Mouse (Mus musculus): Measurements from ENCODE around the gene Cysrt1.

Cysrt1 gene

GRCm38 (mm10) chr2:25234551-25235220, 7.6 kb downstream of the Cysrt1 start:
- no peak for DNase-seq (ENCODE audit: low spot score)

- no peak for DNase-seq (ENCODE audit: low spot score)
Observed at GRCm38 (mm10) chr2:25234050-25234449, 8.2 kb downstream of the Cysrt1 start, which contains the start of gene Slc34a3. Gene Slc34a3, minus strand, starts transcription at chr2:25234364.

DNA sequence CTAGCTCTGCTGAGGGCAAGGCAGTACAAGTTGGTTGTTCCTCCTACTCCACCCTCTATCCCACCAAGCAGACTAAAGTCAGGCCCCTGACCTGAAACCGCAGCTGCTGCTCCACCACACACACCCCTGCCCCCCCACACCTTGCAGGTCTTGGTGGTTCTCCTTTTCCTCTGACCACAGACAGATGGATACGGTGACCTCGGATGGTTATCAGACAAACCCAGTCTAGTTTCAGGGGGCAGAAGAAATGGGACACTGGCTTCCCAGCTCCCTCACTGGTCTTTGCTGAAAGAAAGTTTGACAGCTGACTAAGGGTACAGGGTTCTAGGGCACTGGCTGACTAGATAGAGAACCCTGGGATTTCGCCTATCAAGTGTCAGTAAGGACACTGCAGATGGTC, 8.8 kb downstream of the Cysrt1 start:
- DNase-seq (ENCODE audit: low spot score) = no peak

DNA sequence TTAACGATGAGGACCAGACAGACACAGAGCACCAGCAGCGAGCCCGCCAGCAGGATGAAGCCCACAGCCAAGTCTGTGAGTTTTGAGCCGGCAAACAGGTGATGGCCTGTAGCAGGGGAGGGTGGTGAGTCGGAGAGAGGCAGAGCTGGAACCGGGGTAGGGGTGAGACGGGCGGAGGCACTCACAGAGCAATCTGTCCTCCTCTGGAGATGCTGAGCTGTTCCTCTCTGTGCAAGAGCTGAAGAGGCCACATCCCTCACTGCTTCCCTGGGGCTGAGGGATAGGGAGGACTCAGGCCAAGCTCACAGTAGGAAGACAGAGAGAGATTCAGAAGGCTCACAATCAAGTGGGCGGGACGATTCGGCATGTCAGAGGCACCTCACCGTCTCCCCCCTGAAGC, 11.2 kb downstream of the Cysrt1 start:
- DNase-seq (ENCODE audit: low spot score) = no peak

DNA sequence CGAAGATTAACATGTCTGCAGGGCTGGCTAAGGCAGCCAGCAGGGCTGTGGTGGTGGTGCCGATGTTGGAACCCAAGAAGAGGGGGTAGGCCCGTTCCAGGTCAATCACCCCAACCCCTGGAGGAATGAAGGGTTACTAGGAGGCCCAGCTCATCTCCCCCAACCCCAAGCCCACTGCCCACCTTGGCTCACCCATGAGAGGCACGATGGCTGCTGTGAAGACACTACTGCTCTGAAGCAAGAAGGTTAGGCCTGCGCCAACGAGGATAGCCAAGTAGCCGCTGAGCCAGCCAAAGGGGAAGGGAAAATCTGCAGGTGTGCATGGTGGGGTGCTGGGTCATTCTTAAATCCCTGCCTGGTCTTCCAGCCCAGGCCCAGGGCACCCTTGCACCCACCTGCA, 11.7 kb downstream of the Cysrt1 start:
- no peak for DNase-seq (ENCODE audit: low spot score)

- no peak for DNase-seq (ENCODE audit: low spot score)
Observed at GRCm38 (mm10) chr2:25229582-25229981, 12.7 kb downstream of the Cysrt1 start.

GRCm38 (mm10) chr2:25228995-25229530, 13.2 kb downstream of the Cysrt1 start:
- no peak for DNase-seq (ENCODE audit: low spot score)

- DNase-seq (ENCODE audit: low spot score) = peak; percentile 89
Observed at GRCm38 (mm10) chr2:25228431-25228889, 13.8 kb downstream of the Cysrt1 start.

DNA sequence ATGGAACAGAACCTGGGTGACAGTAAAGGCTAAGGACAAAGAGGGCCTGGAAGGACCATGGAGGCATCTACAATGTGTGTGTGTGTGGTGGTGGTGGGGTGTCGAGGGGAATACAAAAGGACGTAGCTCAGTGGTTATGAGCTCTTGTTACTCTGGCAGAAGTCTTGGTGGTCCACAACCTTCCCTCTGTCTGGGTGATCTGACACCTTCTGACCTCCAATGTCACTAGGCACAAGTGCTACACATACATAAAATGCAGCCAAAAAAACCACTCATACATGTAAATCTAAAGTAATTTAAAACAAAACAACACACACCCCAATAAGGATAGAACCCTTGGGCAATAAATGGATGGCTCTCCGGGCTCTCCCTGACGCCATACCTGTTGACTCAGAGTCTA, 14.8 kb downstream of the Cysrt1 start:
- no peak for DNase-seq (ENCODE audit: low spot score)

GRCm38 (mm10) chr2:25226864-25227263, 15.4 kb downstream of the Cysrt1 start:
- DNase-seq (ENCODE audit: low spot score) = no peak

DNA sequence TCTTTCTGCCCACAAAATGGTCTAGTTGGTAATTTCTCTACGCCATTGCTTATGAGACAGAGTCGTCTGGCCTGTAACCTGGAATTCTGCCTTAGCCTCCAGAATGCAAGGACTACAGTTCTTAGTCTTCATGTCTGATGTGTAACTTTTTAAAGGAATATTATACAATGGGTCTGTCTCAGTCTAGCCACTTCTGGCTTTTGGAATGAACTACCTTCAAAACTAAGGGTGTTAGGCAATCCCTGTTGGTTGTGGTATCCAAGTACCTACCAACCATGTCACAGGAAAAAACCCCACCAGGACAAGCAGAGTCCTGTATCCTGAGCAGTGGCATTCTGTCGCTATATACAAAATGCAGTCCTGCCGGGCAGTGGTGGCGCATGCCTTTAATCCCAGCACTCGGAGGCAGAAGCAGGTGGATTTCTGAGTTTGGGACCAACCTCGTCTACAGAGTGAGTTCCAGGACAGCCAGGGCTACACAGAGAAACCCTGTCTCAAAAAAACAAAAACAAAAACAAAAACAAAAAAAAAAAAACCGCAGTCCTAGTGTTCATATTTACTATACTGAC, 16.4 kb downstream of the Cysrt1 start:
- DNase-seq (ENCODE audit: low spot score) = no peak

- DNase-seq (ENCODE audit: low spot score) = peak; percentile 99
Observed at GRCm38 (mm10) chr2:25224766-25225752, 17.2 kb downstream of the Cysrt1 start.

DNA sequence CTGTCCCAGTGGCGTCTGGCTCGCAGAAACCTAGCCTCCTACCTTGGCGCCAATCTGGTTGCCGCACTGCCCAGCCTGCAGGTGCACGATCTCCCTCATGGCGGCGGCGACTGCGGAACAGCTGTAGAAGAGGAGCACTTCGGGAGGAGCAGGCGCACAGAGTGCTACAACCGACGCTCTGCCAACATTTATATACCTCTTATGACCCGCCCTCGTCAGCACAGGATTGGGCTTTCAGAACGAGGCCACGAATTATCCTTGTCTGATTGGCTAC, 17.8 kb downstream of the Cysrt1 start, which contains the start of gene Tubb4b:
TSS of gene Tubb4b (minus strand) at position 211 of the 274 bp plus-strand sequence.
- no peak for DNase-seq (ENCODE audit: low spot score)

- DNase-seq (ENCODE audit: low spot score) = no peak
Observed at GRCm38 (mm10) chr2:25223681-25224491, 18.4 kb downstream of the Cysrt1 start.

DNA sequence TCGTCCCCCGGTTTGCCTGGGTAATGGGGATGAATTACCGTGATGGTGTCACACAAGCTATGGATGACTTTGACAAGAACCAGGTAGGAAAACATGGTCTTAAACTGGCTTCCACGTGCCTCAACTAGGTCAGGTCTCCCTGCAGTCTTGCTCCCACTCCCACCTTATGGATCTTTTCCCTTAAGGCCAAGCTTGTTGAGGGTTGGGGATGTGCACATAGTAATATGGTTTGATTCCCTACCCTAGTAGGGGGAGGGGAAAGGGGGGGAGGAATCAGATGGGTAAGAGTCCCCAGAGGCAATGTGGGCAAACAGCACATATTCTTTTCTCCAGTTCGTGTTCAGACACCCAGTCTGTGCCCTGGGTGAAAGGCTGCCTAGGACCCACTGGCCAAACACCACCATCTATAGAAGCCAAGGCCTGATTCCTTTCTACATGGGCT, 20.9 kb downstream of the Cysrt1 start:
- DNase-seq (ENCODE audit: low spot score) = no peak

DNA sequence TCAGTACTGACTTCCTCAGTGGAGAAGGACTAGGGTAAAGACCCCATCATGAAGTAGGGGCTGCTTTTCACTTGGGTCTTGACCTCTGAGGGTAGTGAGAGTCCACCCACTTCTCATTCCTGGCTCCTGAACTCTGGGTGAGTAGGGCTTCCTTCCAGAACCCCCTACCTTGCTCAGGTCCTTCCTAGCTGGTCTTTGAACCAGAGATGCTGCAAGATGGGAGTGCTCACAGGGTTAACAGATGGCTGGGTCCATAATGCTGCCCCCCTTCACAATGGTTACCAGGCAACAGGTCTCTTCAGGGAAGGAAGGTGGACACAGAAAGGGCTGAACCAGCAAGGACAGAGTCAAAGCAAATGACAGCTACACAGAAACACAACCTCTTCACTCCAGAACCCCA, 23.8 kb downstream of the Cysrt1 start, which contains the start of gene Fam166a:
TSS of gene Fam166a (plus strand) at position 301 of the 400 bp plus-strand sequence.
- no peak for DNase-seq (ENCODE audit: low spot score)

GRCm38 (mm10) chr2:25217666-25218065, 24.6 kb downstream of the Cysrt1 start:
- DNase-seq (ENCODE audit: low spot score) = no peak

DNA sequence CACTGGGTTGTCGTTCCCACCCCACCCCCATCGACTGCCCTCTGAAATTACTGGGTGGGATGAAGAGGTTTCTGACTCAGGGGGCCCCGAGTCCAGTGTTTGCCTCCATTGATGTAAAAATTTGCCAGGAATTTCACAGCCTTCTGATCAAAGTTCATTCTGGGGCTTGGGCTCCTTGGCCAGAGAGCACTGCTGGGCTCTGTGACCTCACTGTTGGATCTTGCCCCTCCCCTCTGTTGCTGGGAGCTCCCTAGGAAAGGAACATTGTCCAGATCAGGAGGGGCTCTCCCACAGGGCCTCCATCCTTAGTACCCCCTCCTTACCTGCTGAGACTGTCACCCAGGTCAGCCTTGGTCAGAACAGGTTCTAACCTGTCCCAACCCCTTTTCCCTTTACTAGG, 27.8 kb downstream of the Cysrt1 start, which contains the start of gene Stpg3:
TSS of gene Stpg3 (minus strand) at position 194 of the 400 bp plus-strand sequence.
- no peak for DNase-seq (ENCODE audit: low spot score)

DNA sequence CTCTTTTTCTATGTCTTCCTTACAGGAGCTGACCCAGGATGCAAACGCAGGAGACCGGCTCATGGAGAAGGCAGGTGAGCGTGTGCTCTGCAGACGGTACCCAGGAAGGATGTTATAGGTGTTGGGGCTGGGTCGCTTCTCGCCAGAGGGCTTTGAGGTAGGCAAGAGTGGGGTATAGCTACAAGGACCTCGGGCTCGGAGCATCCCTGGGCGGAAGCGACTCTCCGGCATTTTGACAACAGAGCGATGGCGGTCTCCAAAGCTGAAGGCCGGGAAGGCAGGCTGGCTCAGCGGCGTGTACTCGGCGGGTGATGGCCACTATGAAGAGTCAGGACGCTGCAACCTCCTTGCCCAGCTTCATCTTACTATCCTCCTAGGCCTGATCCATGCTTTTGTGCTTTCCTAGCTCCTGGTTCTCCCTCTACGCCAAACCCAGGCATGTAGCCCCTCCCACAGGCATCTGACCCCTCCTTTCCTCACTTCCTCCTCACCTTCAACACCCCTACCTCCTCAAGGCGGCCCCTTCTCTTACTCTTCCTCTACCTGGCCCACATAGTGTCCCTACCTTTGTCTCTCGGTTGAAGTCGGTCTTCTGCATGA, 28.9 kb downstream of the Cysrt1 start:
- DNase-seq (ENCODE audit: low spot score) = no peak

- peak; percentile 86 for DNase-seq (ENCODE audit: low spot score)
Observed at GRCm38 (mm10) chr2:25211121-25211670, 31.1 kb downstream of the Cysrt1 start, which contains the start of gene Nelfb. Gene Nelfb, minus strand, starts transcription at chr2:25211489.

GRCm38 (mm10) chr2:25210686-25211085, 31.6 kb downstream of the Cysrt1 start:
- no peak for DNase-seq (ENCODE audit: low spot score)

Data from T-cell, adult 2 months (primary cell).